Mouse (Mus musculus) lung, postnatal 0 days (tissue): ENCODE results near the gene Cysltr2. TPM values are rescaled to one million over a fixed set of nuclear protein-coding genes. Genes with fewer than 3 reads are reported as not detected.

Experiments used
- ATAC-seq: fragments of 200-750 bp; cut with Nextera tagmentation; 2 replicates; pipeline ENCODE4 v1.8.0; 2017; ENCODE audit warnings: moderate library complexity
- DNase-seq: peaks from one replicate; pipeline ENCODE4 v3.0.0-alpha.2; 2016; ENCODE audit warnings: low spot score
- H3K27ac ChIP-seq: fragments of 300-500 bp; sonication (generic); 2 replicates; pipeline ENCODE4 v1.5.1; 2014; ENCODE audit warnings: antibody characterized with exemption, mild to moderate bottlenecking, low read length, mixed read lengths
- H3K27me3 ChIP-seq: fragments of 300-500 bp; sonication (generic); replicated peaks from 2 replicates; pipeline ENCODE4 v1.6.1; 2014; ENCODE audit warnings: low read length, mixed read lengths; ENCODE audit not compliant: insufficient read depth
- H3K36me3 ChIP-seq: fragments of 300-500 bp; sonication (generic); 2 replicates; pipeline ENCODE4 v1.6.1; 2014; ENCODE audit warnings: low read length, mixed read lengths; ENCODE audit not compliant: insufficient read depth
- H3K4me1 ChIP-seq: fragments of 300-500 bp; sonication (generic); 2 replicates; pipeline ENCODE4 v1.6.1; 2014; ENCODE audit warnings: antibody characterized with exemption, low read depth, low read length, mixed read lengths; ENCODE audit not compliant: insufficient read depth
- H3K4me2 ChIP-seq: fragments of 300-500 bp; sonication (generic); replicated peaks from 2 replicates; pipeline ENCODE4 v1.6.1; 2014; ENCODE audit warnings: low read depth, mild to moderate bottlenecking, low read length, moderate library complexity, mixed read lengths
- H3K4me3 ChIP-seq: fragments of 300-500 bp; sonication (generic); 2 replicates; pipeline ENCODE4 v1.5.1; 2014; ENCODE audit warnings: low read depth, low read length
- H3K9ac ChIP-seq: fragments of 300-500 bp; sonication (generic); replicated peaks from 2 replicates; pipeline ENCODE4 v1.6.1; 2014; ENCODE audit warnings: low read depth, mild to moderate bottlenecking
- H3K9me3 ChIP-seq: fragments of 300-500 bp; sonication (generic); 2 replicates; pipeline ENCODE4 v1.6.1; 2016; ENCODE audit warnings: low read length, mixed read lengths
- CTCF ChIP-seq: IDR thresholded peaks from 2 replicates; pipeline ENCODE4 v1.5.1; 2016; ENCODE audit warnings: antibody characterized with exemption, mild to moderate bottlenecking
- EP300 ChIP-seq: IDR thresholded peaks from 2 replicates; pipeline ENCODE4 v1.6.1; 2016; ENCODE audit warnings: antibody characterized with exemption, mild to moderate bottlenecking, control low read depth
- WGBS: fragments of 180-500 bp; shearing (Covaris S2); extraction: QIAGEN DNeasy Blood & Tissue Kit; methylation state at CpG from one replicate; pipeline ENCODE4 v1.1.7; 2014; 5-methylcytosine and 5-hydroxymethylcytosine counted together
- polyA plus RNA-seq: library from polyadenylated mRNA; unstranded; fragments of >200 nt; fragmentation: Nextera tagmentation; extraction: Ambion mirVana; gene quantifications from 2 replicates; pipeline ENCODE4 v1.2.1, GENCODE M21; 2015

Gene Cysltr2
- polyA plus RNA-seq = 0.51 and 1.1 TPM in 2 replicates

- Histone ChIP-seq H3K27me3 (no peaks in the 10 kb centered on the region), H3K4me3 (no peak within 1 kb of the TSS), H3K27ac (no peak within 1 kb of the TSS), H3K9ac (no peak within 1 kb of the TSS), H3K4me2 (peak within 1 kb of the TSS; percentile 17; the same call in 1 of the 2 replicates), H3K36me3 (no peaks in the 10 kb centered on the region), H3K9me3 (no peaks in the 10 kb centered on the region), H3K4me1 (no peaks in the 10 kb centered on the region)
- ATAC-seq (no peak), DNase-seq (peak; percentile 12)
- WGBS = 47% methylated on average over 6 of the region's 6 CpGs
- no peak for TF ChIP-seq CTCF
- no peak for TF ChIP-seq EP300
Measured at GRCm38 (mm10) chr14:73048937-73049336, at the start of gene Cysltr2. Gene Cysltr2 (minus strand): TSS chr14:73049114.

GRCm38 (mm10) chr14:73094802-73095550 lies 46.1 kb upstream of the Cysltr2 start:
- ATAC-seq (peak; percentile 33; the same call in 1 of the 2 replicates), DNase-seq (no peak)
- TF ChIP-seq EP300 (peak; percentile 83), CTCF (peak; percentile 27)
- no peaks in the 10 kb centered on the region for H3K27me3 ChIP-seq
- H3K36me3 ChIP-seq = no peaks in the 10 kb centered on the region
- H3K27ac ChIP-seq = no peak overlapping the region
- WGBS = 43% methylated on average over 13 of the region's 13 CpGs
- no peak overlapping the region for H3K4me3 ChIP-seq
- no peak overlapping the region for H3K9ac ChIP-seq
- H3K9me3 ChIP-seq = no peaks in the 10 kb centered on the region
- no peak overlapping the region for H3K4me2 ChIP-seq
- H3K4me1 ChIP-seq = no peaks in the 10 kb centered on the region

GRCm38 (mm10) chr14:73092871-73093270 lies 44.0 kb upstream of the Cysltr2 start:
- no peak for ATAC-seq
- no peaks in the 10 kb centered on the region for H3K4me1 ChIP-seq
- no peaks in the 10 kb centered on the region for H3K36me3 ChIP-seq
- no peak overlapping the region for H3K27ac ChIP-seq
- H3K9ac ChIP-seq = no peak overlapping the region
- WGBS = 82% methylated on average over 3 of the region's 3 CpGs
- no peak overlapping the region for H3K4me3 ChIP-seq
- TF ChIP-seq CTCF (no peak), EP300 (no peak)
- H3K27me3 ChIP-seq = no peaks in the 10 kb centered on the region
- no peak overlapping the region for H3K4me2 ChIP-seq
- no peak for DNase-seq
- no peaks in the 10 kb centered on the region for H3K9me3 ChIP-seq

GRCm38 (mm10) chr14:73088224-73088623 lies 39.3 kb upstream of the Cysltr2 start:
- Histone ChIP-seq H3K27me3 (no peaks in the 10 kb centered on the region), H3K36me3 (no peaks in the 10 kb centered on the region), H3K9me3 (no peaks in the 10 kb centered on the region), H3K4me1 (no peaks in the 10 kb centered on the region), H3K27ac (no peak overlapping the region), H3K4me3 (no peak overlapping the region), H3K4me2 (no peak overlapping the region), H3K9ac (no peak overlapping the region)
- TF ChIP-seq CTCF (no peak), EP300 (no peak)
- DNase-seq (no peak), ATAC-seq (no peak)
- WGBS = 94% methylated on average over 1 of the region's 1 CpGs

- Histone ChIP-seq H3K4me2 (no peak overlapping the region), H3K36me3 (no peaks in the 10 kb centered on the region), H3K9ac (no peak overlapping the region), H3K27ac (no peak overlapping the region), H3K9me3 (no peaks in the 10 kb centered on the region), H3K27me3 (no peaks in the 10 kb centered on the region), H3K4me3 (no peak overlapping the region), H3K4me1 (no peaks in the 10 kb centered on the region)
- no peak for ATAC-seq
- no peak for DNase-seq
- 82% methylated on average over 5 of the region's 5 CpGs for WGBS
- TF ChIP-seq CTCF (no peak), EP300 (no peak)
Measured at GRCm38 (mm10) chr14:73087746-73088145, 38.8 kb upstream of the Cysltr2 start.

GRCm38 (mm10) chr14:73087247-73087646 lies 38.3 kb upstream of the Cysltr2 start:
- Histone ChIP-seq H3K4me1 (no peaks in the 10 kb centered on the region), H3K27me3 (no peaks in the 10 kb centered on the region), H3K9ac (no peak overlapping the region), H3K4me3 (no peak overlapping the region), H3K36me3 (no peaks in the 10 kb centered on the region), H3K9me3 (no peaks in the 10 kb centered on the region), H3K4me2 (no peak overlapping the region), H3K27ac (no peak overlapping the region)
- TF ChIP-seq CTCF (no peak), EP300 (no peak)
- DNase-seq = peak; percentile 70
- ATAC-seq = peak; percentile 62
- WGBS = 83% methylated on average over 5 of the region's 5 CpGs
